Mouse (Mus musculus) forebrain, embryonic 11.5 days (tissue): ENCODE data around the gene Sirpa. TPM values are rescaled to one million over a fixed set of nuclear protein-coding genes. Genes with fewer than 3 reads are reported as not detected.

ENCODE experiments used
- ATAC-seq: fragments of 200-750 bp; cut with Nextera tagmentation; replicated peaks from 2 replicates; pipeline ENCODE4 v1.8.0; 2017; ENCODE audit warnings: moderate TSS enrichment; ENCODE audit not compliant: low FRiP score
- DNase-seq: peaks from one replicate; pipeline ENCODE4 v3.0.0-alpha.2; 2017; ENCODE audit warnings: low spot score
- H3K27ac ChIP-seq: fragments of 300-500 bp; sonication (generic); 2 replicates; pipeline ENCODE4 v1.5.1; 2014; ENCODE audit warnings: low read depth, low read length
- H3K27me3 ChIP-seq: fragments of 300-500 bp; sonication (generic); 2 replicates; pipeline ENCODE4 v1.6.1; 2014; ENCODE audit warnings: mild to moderate bottlenecking, low read length, mixed read lengths; ENCODE audit not compliant: control insufficient read depth, insufficient read depth
- H3K36me3 ChIP-seq: fragments of 300-500 bp; sonication (generic); 2 replicates; pipeline ENCODE4 v1.6.1; 2014; ENCODE audit warnings: mild to moderate bottlenecking, low read length, moderate library complexity, mixed read lengths; ENCODE audit not compliant: control insufficient read depth, insufficient read depth
- H3K4me1 ChIP-seq: fragments of 300-500 bp; sonication (generic); replicated peaks from 2 replicates; pipeline ENCODE4 v1.6.1; 2014; ENCODE audit warnings: low read length, mixed read lengths; ENCODE audit not compliant: control insufficient read depth, insufficient read depth
- H3K4me2 ChIP-seq: fragments of 300-500 bp; sonication (generic); 2 replicates; pipeline ENCODE4 v1.6.1; 2014; ENCODE audit warnings: low read depth, mild to moderate bottlenecking, low read length, moderate library complexity, mixed read lengths; ENCODE audit not compliant: severe bottlenecking
- H3K4me3 ChIP-seq: fragments of 300-500 bp; sonication (generic); 2 replicates; pipeline ENCODE4 v1.5.1; 2014; ENCODE audit warnings: low read depth, low read length
- H3K9ac ChIP-seq: fragments of 300-500 bp; sonication (generic); 2 replicates; pipeline ENCODE4 v1.6.1; 2014; ENCODE audit warnings: low read length
- H3K9me3 ChIP-seq: fragments of 300-500 bp; sonication (generic); 2 replicates; pipeline ENCODE4 v1.6.1; 2016; ENCODE audit warnings: low read length, mixed read lengths; ENCODE audit not compliant: control insufficient read depth
- WGBS: fragments of 180-500 bp; shearing (Covaris S2); extraction: QIAGEN DNeasy Blood & Tissue Kit; methylation state at CpG from one replicate; pipeline ENCODE4 v1.1.7; 2014; 5-methylcytosine and 5-hydroxymethylcytosine counted together
- polyA plus RNA-seq: library from polyadenylated mRNA; unstranded; fragments of >200 nt; fragmentation: Nextera tagmentation; extraction: Ambion mirVana; gene quantifications from 2 replicates; pipeline ENCODE4 v1.2.1, GENCODE M21; 2014

Sirpa gene
- polyA plus RNA-seq, 1 experiment from 2014 or later: 18.7 TPM

- ATAC-seq (no peak), DNase-seq (no peak)
- Histone ChIP-seq H3K27me3 (no peaks in the 10 kb centered on the region), H3K9me3 (no peaks in the 10 kb centered on the region), H3K27ac (no peak overlapping the region), H3K9ac (no peak overlapping the region), H3K4me3 (no peak overlapping the region), H3K4me2 (no peak overlapping the region), H3K36me3 (no peaks in the 10 kb centered on the region), H3K4me1 (0 out of 2 replicates have a peak, but pooled peaks cover 2% of the 10 kb centered on the region)
- 90% methylated on average over 5 of the region's 5 CpGs for WGBS
These were observed 30.3 kb downstream of the Sirpa start for GRCm38 (mm10) chr2:129622918-129623317.

- whole genome bisulfite sequencing: 90% methylated on average over 7 of the region's 7 CpGs
- Histone ChIP-seq H3K9me3 (no peaks in the 10 kb centered on the region), H3K4me1 (0 out of 2 replicates have a peak, but pooled peaks cover 2% of the 10 kb centered on the region), H3K9ac (no peak overlapping the region), H3K4me2 (no peak overlapping the region), H3K27me3 (no peaks in the 10 kb centered on the region), H3K4me3 (no peak overlapping the region), H3K27ac (no peak overlapping the region), H3K36me3 (no peaks in the 10 kb centered on the region)
- DNase-seq: no peak
- no peak for ATAC-seq
These were observed 31.1 kb downstream of the Sirpa start for GRCm38 (mm10) chr2:129623771-129624170.

GRCm38 (mm10) chr2:129624246-129624918 lies 31.7 kb downstream of the Sirpa start:
- 0 out of 2 replicates have a peak, but pooled peaks have one; percentile 10 for ATAC-seq
- H3K27ac ChIP-seq: no peak overlapping the region
- WGBS: 73% methylated on average over 13 of the region's 13 CpGs
- no peak overlapping the region for H3K4me2 ChIP-seq
- no peaks in the 10 kb centered on the region for H3K9me3 ChIP-seq
- 0 out of 2 replicates have a peak, but pooled peaks cover 2% of the 10 kb centered on the region for H3K4me1 ChIP-seq
- no peaks in the 10 kb centered on the region for H3K36me3 ChIP-seq
- peak; percentile 36 for DNase-seq
- no peak overlapping the region for H3K4me3 ChIP-seq
- no peak overlapping the region for H3K9ac ChIP-seq
- no peaks in the 10 kb centered on the region for H3K27me3 ChIP-seq

- H3K9me3 ChIP-seq: no peaks in the 10 kb centered on the region
- H3K4me1 ChIP-seq: 0 out of 2 replicates have a peak, but pooled peaks cover 2% of the 10 kb centered on the region
- ATAC-seq: 0 out of 2 replicates have a peak, but pooled peaks have one; percentile 24
- H3K9ac ChIP-seq: no peak overlapping the region
- no peak overlapping the region for H3K27ac ChIP-seq
- H3K4me3 ChIP-seq: no peak overlapping the region
- H3K4me2 ChIP-seq: no peak overlapping the region
- H3K27me3 ChIP-seq: no peaks in the 10 kb centered on the region
- H3K36me3 ChIP-seq: no peaks in the 10 kb centered on the region
- no peak for DNase-seq
- 74% methylated on average over 6 of the region's 6 CpGs for WGBS
These were observed 32.3 kb downstream of the Sirpa start for GRCm38 (mm10) chr2:129624956-129625355.

- DNase-seq (no peak), ATAC-seq (no peak)
- no peaks in the 10 kb centered on the region for H3K9me3 ChIP-seq
- H3K27ac ChIP-seq: no peak overlapping the region
- no peak overlapping the region for H3K9ac ChIP-seq
- H3K27me3 ChIP-seq: no peaks in the 10 kb centered on the region
- H3K4me3 ChIP-seq: no peak overlapping the region
- H3K4me1 ChIP-seq: 0 out of 2 replicates have a peak, but pooled peaks cover 2% of the 10 kb centered on the region
- H3K36me3 ChIP-seq: no peaks in the 10 kb centered on the region
- 78% methylated on average over 4 of the region's 4 CpGs for WGBS
- H3K4me2 ChIP-seq: no peak overlapping the region
These were observed 33.2 kb downstream of the Sirpa start for GRCm38 (mm10) chr2:129625845-129626244.

GRCm38 (mm10) chr2:129626621-129627061 lies 34.0 kb downstream of the Sirpa start:
- WGBS: 89% methylated on average over 4 of the region's 4 CpGs
- no peak for DNase-seq
- Histone ChIP-seq H3K4me3 (no peak overlapping the region), H3K27me3 (no peaks in the 10 kb centered on the region), H3K27ac (no peak overlapping the region), H3K9ac (no peak overlapping the region), H3K9me3 (no peaks in the 10 kb centered on the region), H3K4me1 (0 out of 2 replicates have a peak, but pooled peaks cover 2% of the 10 kb centered on the region), H3K36me3 (no peaks in the 10 kb centered on the region; the same call in 1 of the 2 replicates), H3K4me2 (no peak overlapping the region)
- ATAC-seq: no peak

DNA sequence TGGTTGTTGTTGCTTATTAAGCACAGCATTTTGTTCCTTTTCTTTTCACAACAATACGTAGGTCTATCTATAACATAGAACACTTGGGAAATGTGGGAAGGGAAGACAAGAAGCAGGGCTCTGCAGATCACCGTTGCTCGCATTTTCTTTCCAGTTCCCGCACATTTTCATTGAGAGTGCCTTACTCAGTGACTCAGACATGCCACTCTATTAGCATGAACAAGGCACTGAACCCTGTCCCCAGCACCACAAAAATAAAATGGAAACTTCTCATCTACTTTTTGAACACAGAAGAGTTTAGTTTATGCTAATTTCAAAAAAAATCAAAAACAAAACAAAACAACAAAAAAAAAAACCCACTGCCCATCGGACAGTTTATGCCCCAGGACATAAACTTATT lies 34.5 kb downstream of the Sirpa start:
- Histone ChIP-seq H3K9me3 (no peaks in the 10 kb centered on the region), H3K9ac (no peak overlapping the region), H3K4me3 (no peak overlapping the region), H3K36me3 (no peaks in the 10 kb centered on the region; the same call in 1 of the 2 replicates), H3K4me2 (no peak overlapping the region), H3K27ac (no peak overlapping the region), H3K4me1 (0 out of 2 replicates have a peak, but pooled peaks cover 2% of the 10 kb centered on the region), H3K27me3 (no peaks in the 10 kb centered on the region)
- no peak for DNase-seq
- no peak for ATAC-seq
- WGBS: 96% methylated on average over 5 of the region's 5 CpGs

GRCm38 (mm10) chr2:129627811-129628210 lies 35.2 kb downstream of the Sirpa start:
- Histone ChIP-seq H3K36me3 (no peaks in the 10 kb centered on the region; the same call in 1 of the 2 replicates), H3K9me3 (no peaks in the 10 kb centered on the region), H3K27me3 (no peaks in the 10 kb centered on the region), H3K27ac (no peak overlapping the region), H3K4me1 (0 out of 2 replicates have a peak, but pooled peaks cover 2% of the 10 kb centered on the region), H3K4me3 (no peak overlapping the region), H3K4me2 (no peak overlapping the region), H3K9ac (no peak overlapping the region)
- DNase-seq (no peak), ATAC-seq (no peak)
- WGBS: 92% methylated on average over 13 of the region's 13 CpGs
